Mouse (Mus musculus): ENCODE measurements around the gene Tulp2. TPM values are rescaled to one million over a fixed set of nuclear protein-coding genes. Genes with fewer than 3 reads are reported as not detected.
A peak's percentile ranks its signal among the peaks of the same experiment; 100 is the strongest.
"Not testable (repeated sequence)": the region's sequence is repeated elsewhere in the genome, so short reads cannot be mapped to it uniquely, and the experiment has no call there.

The Tulp2 gene
- total RNA-seq, 2 experiments from 2014 or later: 0.23 TPM; not detected in 1

DNA sequence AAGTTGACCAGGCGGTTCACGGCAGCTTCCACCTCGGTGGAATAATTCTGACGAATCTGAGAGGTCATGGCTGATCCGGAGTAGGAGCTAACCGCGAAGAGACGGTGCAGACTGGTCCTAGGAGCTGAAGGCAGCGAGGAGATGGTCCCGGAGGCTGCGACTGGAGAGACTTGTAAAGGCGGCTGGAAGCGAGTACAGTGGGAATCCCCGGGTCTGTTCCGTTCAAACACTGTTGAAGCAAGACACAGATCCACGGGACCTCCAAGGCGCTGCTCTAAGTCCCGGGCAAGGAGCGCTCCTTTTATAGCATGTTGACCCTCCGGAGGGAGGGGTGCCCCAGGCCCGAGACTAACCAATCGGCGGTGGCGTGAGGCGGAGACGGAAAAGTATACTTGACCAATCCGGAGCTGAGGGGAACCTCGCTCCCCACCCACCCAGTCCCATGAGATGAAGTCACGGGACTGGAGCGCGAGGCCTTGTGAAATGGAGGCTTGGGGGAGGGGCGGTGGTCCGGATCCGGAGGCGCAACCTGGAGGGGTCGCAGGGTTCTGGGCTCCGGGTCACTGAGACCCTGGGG, 22.0 kb upstream of the Tulp2 start, which contains the start of gene Ftl1:
Gene Ftl1, minus strand, starts transcription at position 321 of the 577 bp plus-strand sequence.
- DNase-seq (ENCODE audit: low spot score in 2 of 2): peak; percentile 93 to 95

- no peak for DNase-seq (ENCODE audit: low spot score in 2 of 2)
Measured at GRCm38 (mm10) chr7:45460377-45460776, 21.3 kb upstream of the Tulp2 start.

DNA sequence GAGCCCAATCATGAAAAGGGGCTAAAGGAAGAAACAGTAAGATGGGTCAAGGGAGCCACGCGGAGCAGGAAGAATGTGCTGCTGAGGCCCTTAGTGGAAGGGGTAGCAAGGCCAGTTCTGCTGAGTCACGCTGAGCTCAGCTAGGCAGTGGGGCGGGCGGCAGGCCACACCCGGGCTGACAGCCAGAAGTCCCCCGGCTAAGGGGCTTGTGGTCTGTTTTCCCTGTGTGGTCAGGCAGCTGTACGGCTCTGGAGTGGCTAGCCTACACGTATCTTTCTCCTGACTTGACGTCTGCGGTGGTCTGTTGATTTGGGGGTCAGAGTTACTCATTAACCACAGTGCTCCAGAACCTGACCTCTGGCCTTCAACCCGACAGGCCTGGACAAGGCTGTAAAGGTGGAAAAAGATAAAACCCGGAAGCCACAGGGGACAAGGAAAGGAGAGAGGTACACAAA, 20.8 kb upstream of the Tulp2 start:
- DNase-seq (ENCODE audit: low spot score in 2 of 2): peak in 1 of 2 experiments; percentile 56

DNA sequence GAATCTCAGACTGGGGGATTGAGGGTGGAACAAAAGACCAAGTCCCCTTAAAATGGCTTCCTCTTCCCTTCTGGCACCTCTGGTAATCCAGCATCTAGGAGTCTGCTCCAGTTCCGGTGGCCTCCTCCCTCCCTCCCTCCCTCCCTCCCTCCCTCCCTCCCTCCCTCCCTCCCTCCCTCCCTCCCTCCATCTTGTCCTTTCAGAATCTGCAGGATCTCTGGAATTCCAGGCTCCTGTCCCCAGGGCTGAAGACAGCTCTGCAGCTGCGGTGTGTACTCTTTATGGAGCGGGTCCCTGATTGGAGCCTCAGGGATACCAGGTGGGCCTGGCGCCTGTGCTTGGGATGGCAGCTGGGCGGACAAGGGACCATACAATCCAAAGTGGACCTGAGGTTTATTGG, 20.4 kb upstream of the Tulp2 start:
- no peak for DNase-seq (ENCODE audit: low spot score in 2 of 2)

- DNase-seq (ENCODE audit: low spot score in 2 of 2): no peak
Measured at GRCm38 (mm10) chr7:45461781-45462180, 19.9 kb upstream of the Tulp2 start.

DNA sequence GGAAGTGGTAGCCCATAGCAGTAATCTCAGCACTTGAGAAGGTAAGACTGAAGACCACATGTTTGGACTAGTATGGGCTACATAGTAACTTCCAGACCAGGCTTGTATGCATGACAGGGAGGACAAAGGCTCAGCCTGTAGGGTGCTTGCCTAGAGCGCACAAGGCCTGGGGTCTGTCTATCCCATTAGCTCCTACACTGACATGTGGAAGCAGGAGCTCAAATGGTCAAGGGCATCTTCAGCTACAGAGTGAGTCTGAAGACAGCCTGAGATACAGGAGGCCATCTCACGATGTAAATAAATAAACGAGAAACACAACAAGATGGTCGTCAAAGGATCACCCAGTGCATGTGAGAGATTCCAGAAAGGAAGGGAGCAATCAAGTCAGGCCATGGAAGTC, 19.4 kb upstream of the Tulp2 start:
- DNase-seq (ENCODE audit: low spot score in 2 of 2): no peak

- DNase-seq (ENCODE audit: low spot score in 2 of 2): not testable (repeated sequence)
Measured at GRCm38 (mm10) chr7:45462868-45463267, 18.8 kb upstream of the Tulp2 start.

DNA sequence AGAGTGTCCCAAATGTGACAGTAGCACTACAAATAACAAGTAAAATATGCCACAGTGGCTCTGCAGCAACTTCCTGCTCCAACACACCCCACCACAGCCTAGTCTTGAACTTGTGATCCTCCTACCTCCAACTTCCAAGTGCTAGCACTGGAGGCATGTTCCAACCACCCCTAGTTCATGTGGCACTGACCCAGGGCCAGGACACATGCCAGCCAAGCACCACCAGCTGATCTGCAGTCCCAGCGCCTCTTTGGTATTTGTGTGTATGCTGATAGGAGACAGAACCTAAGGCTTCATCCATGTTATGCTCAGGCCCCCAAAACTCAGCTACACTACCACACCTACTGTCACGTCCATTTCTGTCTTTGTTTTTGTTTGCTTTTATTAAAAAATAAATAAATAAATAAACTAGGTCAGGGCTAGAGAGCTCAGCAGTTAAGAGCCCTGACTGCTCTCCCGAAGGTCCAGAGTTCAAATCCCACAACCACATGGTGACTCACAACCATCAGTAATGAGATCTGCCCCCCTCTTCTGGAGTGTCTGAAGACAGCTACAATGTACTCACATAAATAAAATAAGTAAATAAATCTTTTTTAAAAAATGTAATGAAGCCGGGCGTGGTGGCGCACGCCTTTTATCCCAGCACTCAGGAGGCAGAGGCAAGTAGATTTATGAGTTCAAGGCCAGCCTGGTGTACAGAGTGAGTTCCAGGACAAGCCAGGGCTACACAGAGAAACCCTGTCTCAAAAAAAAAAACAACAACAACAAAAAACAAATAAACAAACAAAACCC, 17.5 kb upstream of the Tulp2 start:
- DNase-seq (ENCODE audit: low spot score in 2 of 2): no peak

DNA sequence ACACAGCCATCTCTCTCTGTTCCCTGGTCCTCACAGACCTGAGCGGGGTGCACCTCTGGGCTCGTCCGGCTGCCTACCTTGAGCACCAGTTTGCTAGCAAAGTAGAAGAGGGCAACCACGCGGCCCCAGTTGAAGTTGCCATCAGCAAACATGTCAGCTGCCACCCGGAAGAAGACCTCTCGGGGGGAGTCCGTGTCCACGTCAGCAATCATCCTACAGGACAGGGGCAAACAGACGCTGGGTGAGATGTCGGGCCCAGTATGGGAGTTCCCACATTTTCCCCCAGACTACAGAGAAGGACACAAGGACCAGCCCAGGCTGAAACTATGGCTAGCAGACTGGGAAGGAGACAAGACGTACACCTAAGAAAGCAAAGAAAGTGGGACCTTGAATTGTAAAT, 16.6 kb upstream of the Tulp2 start:
- no peak for DNase-seq (ENCODE audit: low spot score in 2 of 2)

DNA sequence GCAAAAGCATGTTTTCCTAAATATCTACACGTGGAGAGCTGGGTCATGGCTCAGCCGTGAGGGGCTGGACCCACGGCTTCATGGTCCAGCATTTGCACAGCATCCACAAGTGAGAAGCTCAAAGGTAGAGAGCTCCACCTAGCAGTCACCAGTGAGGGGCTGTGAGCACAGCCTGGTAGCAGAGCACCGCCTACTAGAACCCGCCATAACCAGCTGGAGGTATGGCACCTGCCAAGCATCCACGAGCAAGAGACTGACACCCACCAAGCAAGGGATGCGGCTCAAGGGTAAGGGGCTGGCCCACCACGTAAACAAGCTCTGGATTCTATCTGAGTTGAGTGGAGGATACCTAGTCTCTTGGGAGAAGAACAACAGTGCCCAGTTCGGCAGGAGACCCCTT, 16.1 kb upstream of the Tulp2 start:
- DNase-seq (ENCODE audit: low spot score in 2 of 2): no peak

DNA sequence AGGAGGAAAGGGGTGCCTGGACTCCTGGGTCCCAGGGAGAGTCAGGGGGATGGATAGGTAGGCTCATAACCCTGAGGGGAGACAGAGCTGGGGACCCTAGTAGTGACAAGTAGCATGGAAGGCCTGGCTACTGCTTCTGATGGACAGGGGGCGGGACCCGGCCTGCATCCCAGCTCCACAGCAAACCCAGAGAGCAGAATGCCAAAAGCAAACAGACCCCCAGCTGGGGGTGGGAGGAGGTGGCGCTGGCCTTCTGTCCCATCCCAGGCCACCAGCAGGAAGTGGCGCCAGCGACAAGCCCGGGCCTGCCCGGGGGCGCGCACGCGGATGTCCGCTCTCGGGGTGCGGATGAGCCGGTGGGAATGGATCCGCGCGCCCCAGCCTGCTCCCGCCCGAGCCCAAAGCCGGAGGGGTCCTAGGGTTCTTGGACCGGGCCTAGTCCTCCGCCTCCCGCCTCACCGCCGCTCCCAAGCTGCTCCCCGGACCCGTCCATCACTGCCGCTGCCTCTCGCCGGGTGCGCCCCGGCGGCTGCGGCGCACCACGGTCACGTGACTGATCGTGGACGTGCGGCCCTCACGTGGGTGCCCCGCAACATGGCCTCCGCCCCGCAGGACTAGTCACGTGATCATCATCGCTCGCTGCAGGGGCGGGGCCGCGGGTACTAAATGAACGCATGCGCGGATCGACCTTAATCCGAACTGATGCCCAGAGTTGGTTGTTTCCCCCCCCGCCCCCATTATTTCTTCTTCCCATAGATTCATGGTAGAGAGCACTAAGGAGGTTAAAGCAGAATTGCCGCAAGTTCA, 15.2 kb upstream of the Tulp2 start, which contains the start of gene Bax:
Gene Bax, minus strand, starts transcription at position 616 of the 807 bp plus-strand sequence.
- peak; percentile 93 to 97 for DNase-seq (ENCODE audit: low spot score in 2 of 2)

GRCm38 (mm10) chr7:45467090-45467670, 14.5 kb upstream of the Tulp2 start:
- DNase-seq (ENCODE audit: low spot score in 2 of 2): no peak

DNA sequence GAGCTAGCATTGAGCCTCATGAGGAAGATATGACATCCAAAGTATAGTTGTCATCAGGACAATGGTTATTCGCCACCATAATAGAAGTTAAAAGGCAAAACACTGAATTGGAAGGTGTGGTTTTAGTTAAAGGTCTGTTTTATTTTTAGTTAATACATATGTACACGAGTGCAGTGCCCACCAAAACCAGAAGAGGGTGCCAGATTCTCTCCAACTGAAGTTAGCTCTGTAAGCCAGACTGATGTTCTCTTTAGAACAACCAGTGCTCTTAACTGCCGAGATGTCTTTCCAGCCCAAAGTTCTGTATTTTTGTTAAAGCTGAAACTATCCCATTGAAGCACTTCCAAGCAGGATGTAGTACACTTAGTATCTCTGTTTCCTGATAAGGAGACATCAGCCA, 10.8 kb upstream of the Tulp2 start:
- DNase-seq (ENCODE audit: low spot score in 2 of 2): peak; percentile 78 to 80

GRCm38 (mm10) chr7:45475291-45475969, 6.2 kb upstream of the Tulp2 start:
- DNase-seq (ENCODE audit: low spot score in 2 of 2): no peak

DNA sequence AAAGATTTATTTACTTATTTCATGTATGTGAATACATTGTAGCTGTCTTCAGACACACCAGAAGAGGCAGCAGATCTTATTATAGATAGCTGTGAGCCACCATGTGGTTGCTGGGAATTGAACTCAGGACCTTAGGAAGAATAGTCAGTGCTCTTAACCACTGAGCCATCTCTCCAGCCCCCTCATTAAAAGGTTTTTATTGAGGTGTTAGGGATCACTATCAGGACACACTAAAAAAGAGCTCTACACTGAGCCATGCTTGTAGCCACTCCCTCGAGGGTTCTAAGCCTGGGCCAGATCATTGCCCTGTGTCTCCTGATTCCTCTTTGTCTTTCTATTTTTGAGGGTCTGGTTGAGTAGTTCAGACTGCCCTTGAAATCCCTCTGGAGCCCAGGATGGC, 5.2 kb upstream of the Tulp2 start:
- no peak for DNase-seq (ENCODE audit: low spot score in 2 of 2)

DNA sequence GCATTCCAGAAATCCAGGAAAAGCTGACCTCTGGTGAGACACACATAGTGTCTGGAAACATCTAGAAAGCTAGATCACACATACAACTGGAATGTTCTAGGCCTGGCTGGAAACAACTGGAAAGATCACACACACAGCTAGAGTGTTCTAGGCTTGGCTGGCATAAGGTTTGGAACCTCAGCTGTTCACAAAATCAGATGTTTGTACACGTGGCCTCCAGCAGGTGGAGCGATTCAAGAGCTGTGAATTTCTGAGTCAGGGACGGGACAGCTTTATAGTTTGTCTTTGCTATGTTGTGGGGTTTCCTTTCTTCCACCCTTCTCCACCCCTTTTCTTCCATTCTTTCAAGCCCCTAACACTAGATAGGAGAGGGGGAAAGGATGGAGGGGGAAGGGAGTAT, 4.7 kb upstream of the Tulp2 start:
- DNase-seq (ENCODE audit: low spot score in 2 of 2): peak; percentile 65 to 74

DNA sequence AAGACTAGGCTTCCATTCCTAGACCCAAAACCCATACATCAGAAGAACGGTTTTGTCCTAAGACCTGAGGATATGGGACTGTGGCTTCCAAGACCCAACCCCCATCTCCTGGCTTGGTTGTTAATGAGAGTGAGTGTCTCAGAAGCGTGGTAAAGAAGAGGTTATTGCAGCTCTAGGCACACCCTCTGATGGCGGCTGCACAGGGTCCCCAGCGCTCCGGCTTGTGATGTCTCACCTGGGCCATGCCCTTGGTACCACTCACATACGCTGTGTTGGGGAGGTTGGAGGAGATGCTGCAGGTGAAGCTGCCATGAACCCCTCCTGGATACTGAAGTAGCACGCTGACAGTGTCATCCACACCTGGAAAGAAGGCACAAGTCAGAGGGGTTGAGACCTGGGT, 2.9 kb upstream of the Tulp2 start:
- no peak for DNase-seq (ENCODE audit: low spot score in 2 of 2)

DNA sequence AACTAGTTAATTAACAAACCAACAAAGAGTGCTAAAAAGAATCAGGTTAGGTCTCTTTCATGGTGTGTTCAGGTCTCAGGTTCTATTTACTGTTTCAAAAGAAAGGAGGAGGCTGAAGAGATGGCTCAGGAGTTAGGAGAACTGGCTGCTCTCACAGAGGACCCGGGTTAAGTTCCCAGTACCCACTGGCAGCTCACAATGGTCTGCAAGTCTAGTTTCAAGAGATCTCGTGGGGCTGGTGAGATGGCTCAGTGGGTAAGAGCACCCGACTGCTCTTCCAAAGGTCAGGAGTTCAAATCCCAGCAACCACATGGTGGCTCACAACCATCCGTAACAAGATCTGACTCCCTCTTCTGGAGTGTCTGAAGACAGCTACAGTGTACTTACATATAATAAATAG, 1.4 kb upstream of the Tulp2 start:
- DNase-seq (ENCODE audit: low spot score in 2 of 2): not testable (repeated sequence)

GRCm38 (mm10) chr7:45482166-45482565, 489 bp downstream of the Tulp2 start:
- no peak for DNase-seq (ENCODE audit: low spot score in 2 of 2)

GRCm38 (mm10) chr7:45484985-45485384, 3.3 kb downstream of the Tulp2 start:
- DNase-seq (ENCODE audit: low spot score in 2 of 2): not testable (repeated sequence)

- DNase-seq (ENCODE audit: low spot score in 2 of 2): no peak
Measured at GRCm38 (mm10) chr7:45486158-45486557, 4.5 kb downstream of the Tulp2 start.

Data from layer of hippocampus, postnatal 10 days (tissue).